ENCODE assay signal across 8 mouse cellular contexts in the genomic region with DNA sequence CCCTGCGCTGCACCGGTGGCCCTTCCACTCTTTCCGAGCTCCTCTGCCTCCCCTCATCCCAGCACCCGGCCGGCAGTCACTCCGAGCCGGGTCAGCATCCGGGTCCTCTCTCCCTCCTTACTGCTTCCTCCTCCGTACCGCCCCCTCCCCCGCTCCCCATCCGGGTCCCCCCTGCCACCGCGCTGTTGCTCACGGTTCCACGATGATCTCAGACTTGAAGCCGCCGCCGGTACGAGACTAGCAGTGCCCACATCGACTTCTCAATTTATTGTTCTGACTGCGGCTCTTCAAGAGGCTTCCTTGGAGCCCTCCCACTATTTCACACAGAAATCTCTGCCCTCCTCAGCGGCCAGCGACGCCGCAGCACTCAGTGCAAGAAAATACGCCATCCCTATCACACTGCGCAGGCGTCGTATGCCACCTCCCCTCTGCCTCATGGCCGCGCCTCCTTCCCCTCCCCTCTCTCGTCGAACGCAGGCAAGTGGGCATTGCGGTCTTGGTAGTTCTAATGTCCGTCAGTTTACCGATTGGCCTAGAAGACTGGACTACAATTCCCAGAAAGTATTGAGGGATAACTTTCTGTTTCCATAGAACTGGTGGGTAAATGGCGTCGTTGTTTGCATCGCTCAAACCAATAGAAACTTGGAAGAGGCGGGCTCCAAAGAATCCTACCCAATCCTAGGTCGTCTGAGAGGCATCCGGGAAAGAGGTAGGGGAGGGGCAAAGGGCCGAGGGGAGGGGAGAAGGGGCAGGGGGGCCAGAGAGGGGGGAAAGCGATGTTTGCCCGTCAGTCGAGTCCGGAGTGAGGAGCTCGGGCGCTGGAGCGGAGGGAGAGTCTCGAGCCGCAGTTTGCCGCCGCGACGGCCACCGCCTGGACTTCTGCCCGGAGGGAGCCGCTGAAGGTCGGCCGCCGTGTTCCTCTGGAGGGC. TPM values are rescaled to one million over a fixed set of nuclear protein-coding genes. Genes with fewer than 3 reads are reported as not detected.
A peak's percentile ranks its signal among the peaks of the same experiment; 100 is the strongest.
DNase-seq lines count a peak whose midpoint lies in the region; ATAC-seq lines count a peak whose summit lies in the region.

Gene Arid4b (plus strand): TSS at position 220 of the 929 bp plus-strand sequence.
Gene Ggps1 (minus strand): TSS at position 476 of the 929 bp plus-strand sequence.

- ATAC-seq in inflammation-experienced regulatory T-cells, adult 6 months, result peak; percentile 87
- peak; percentile 94 for ATAC-seq in megakaryocyte-erythroid progenitor cell, adult 5-6 weeks (replicated peaks; ENCODE audit: low FRiP score, low TSS enrichment, poor library complexity, severe bottlenecking)

- intact Hi-C loops in gastrocnemius, postnatal 14 days (cut with DNase I; ENCODE audit: low total_unique reads), result no loop called here
- intact Hi-C loops in left cerebral cortex, postnatal 10 days (cut with DNase I), result loop anchor here (10.0 kb wide), 1 partner anchor 552 kb away; the partner anchor contains the start of genes Mrpl32 and Psma2

- peak; percentile 98 to 99 for DNase-seq in adrenal gland, adult (ENCODE audit: inconsistent age in 2 of 2, low spot score in 1 of 2)
- peak; percentile 98 for DNase-seq in embryo, embryonic 10.5 days (ENCODE audit: low spot score)
- DNase-seq in gastrocnemius, postnatal 14 days, result peak; percentile 96
- DNase-seq in left cerebral cortex, postnatal 10 days (ENCODE audit: extremely low spot score in 1 of 2, low spot score in 2 of 2), result peak; percentile 97 to 98
- peak; percentile 96 for DNase-seq in right cerebral cortex, postnatal 25 days
- peak; percentile 95 to 96 for DNase-seq in urinary bladder, postnatal 4 days (ENCODE audit: low spot score in 2 of 2)

RNA-seq across cellular contexts. Expression of gene Arid4b, which starts in this region (rescaled TPM):
- 10 to 100 TPM; 10.9 to 13.4 TPM for total RNA-seq in gastrocnemius, postnatal 14 days (2021)
- polyA plus RNA-seq in inflammation-experienced regulatory T-cells, adult 6 months (2017; shearing (Covaris generic)), result 10 to 100 TPM; 49.5 to 68.7 (median 53.9) TPM
- 10 to 100 TPM; 41.6 to 46.0 TPM for total RNA-seq in left cerebral cortex, postnatal 10 days (2021)
- total RNA-seq in megakaryocyte-erythroid progenitor cell, adult 5-6 weeks (2014; fragmentation: Nextera tagmentation), result 31.2 and 33.7 TPM in 2 replicates
- total RNA-seq in megakaryocyte-erythroid progenitor cell, adult 5-6 weeks (2017), result 43.3 and 56.4 TPM in 2 replicates

RNA-seq across cellular contexts. Expression of gene Ggps1, which starts in this region (rescaled TPM):
- total RNA-seq in gastrocnemius, postnatal 14 days (2021), result 10 to 100 TPM; 12.8 to 16.8 TPM
- polyA plus RNA-seq in inflammation-experienced regulatory T-cells, adult 6 months (2017; shearing (Covaris generic)), result 100 to 1,000 TPM in 1 of 3 experiments, 10 to 100 TPM in 2; 88.4 to 108 (median 91.0) TPM
- total RNA-seq in left cerebral cortex, postnatal 10 days (2021), result 10 to 100 TPM; 55.6 to 65.0 TPM
- total RNA-seq in megakaryocyte-erythroid progenitor cell, adult 5-6 weeks (2014; fragmentation: Nextera tagmentation), result 21.7 and 23.3 TPM in 2 replicates
- 12.6 and 17.0 TPM in 2 replicates for total RNA-seq in megakaryocyte-erythroid progenitor cell, adult 5-6 weeks (2017)

Comparison
In these comparisons a context has a peak if more than half of its experiments do, and no peak if none do; other contexts are left out.
1. Peak in every context shown above with its lines: DNase-seq and ATAC-seq.